Mouse (Mus musculus): ENCODE measurements at regions not wholly inside any gene's neighbourhood (a gene's known extent, or its start where the extent isn't known, plus 50 kb on each side); places are given as distances from the start of the nearest gene placed in this dataset.

DNA sequence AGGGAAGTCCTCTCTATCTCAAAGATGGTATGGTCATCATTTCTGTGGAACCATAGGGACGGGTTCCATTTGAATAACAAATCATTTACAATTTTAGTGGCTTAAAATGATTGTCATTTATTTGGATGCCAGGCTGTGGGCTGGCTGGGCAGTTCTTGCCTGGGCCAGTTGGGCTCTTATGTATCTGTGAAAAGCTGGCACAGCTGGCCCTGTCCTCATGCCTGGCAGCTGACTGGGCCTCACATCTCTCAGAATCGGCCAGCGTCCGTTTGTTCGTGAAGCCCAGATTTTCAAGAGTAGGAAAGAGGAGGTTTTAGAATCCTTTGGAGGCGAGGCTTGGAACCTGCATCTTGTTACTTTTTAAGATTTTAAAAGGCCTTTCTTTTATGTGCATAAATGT is 82.5 kb upstream of the Dlg1 start:
- no peaks in the 10 kb centered on the region for H3K9me3 ChIP-seq (replicated peaks; ENCODE audit: control insufficient read depth, insufficient read depth, low read length, poor library complexity, severe bottlenecking)
- no peaks in the 10 kb centered on the region for H3K36me3 ChIP-seq (ENCODE audit: control insufficient read depth, insufficient read depth, low read length, poor library complexity, severe bottlenecking)
- no peaks in the 10 kb centered on the region for H3K27me3 ChIP-seq (ENCODE audit: control insufficient read depth, insufficient read depth, low read length, poor library complexity, severe bottlenecking)
- H3K4me3 ChIP-seq (ENCODE audit: low read depth, low read length) = no peak overlapping the region
- no peak overlapping the region for H3K9ac ChIP-seq (ENCODE audit: low read depth, poor library complexity, severe bottlenecking)
- no peak for TF ChIP-seq CTCF (IDR thresholded peaks at IDR 0.05; ENCODE audit: low read depth, low read length)
- no peak for TF ChIP-seq POLR2A (IDR thresholded peaks at IDR 0.05; ENCODE audit: insufficient read depth, low read length)
- TF ChIP-seq EP300 (IDR thresholded peaks at IDR 0.05; ENCODE audit: insufficient read depth, low read depth, low read length) = no peak
- no peaks in the 10 kb centered on the region for H3K4me1 ChIP-seq (ENCODE audit: control insufficient read depth, insufficient read depth, low read length)
- no peak overlapping the region for H3K27ac ChIP-seq (ENCODE audit: insufficient read depth, low read length)

- no peak for TF ChIP-seq EP300 (IDR thresholded peaks at IDR 0.05; ENCODE audit: insufficient read depth, low read depth, low read length)
- no peak for TF ChIP-seq CTCF (IDR thresholded peaks at IDR 0.05; ENCODE audit: low read depth, low read length)
- no peak for TF ChIP-seq POLR2A (IDR thresholded peaks at IDR 0.05; ENCODE audit: insufficient read depth, low read length)
- Histone ChIP-seq H3K27me3 (ENCODE audit: control insufficient read depth, insufficient read depth, low read length, poor library complexity, severe bottlenecking) (no peaks in the 10 kb centered on the region), H3K9me3 (replicated peaks; ENCODE audit: control insufficient read depth, insufficient read depth, low read length, poor library complexity, severe bottlenecking) (no peaks in the 10 kb centered on the region), H3K4me3 (ENCODE audit: low read depth, low read length) (no peak overlapping the region), H3K36me3 (ENCODE audit: control insufficient read depth, insufficient read depth, low read length, poor library complexity, severe bottlenecking) (no peaks in the 10 kb centered on the region), H3K4me1 (ENCODE audit: control insufficient read depth, insufficient read depth, low read length) (no peaks in the 10 kb centered on the region), H3K9ac (ENCODE audit: low read depth, poor library complexity, severe bottlenecking) (no peak overlapping the region), H3K27ac (ENCODE audit: insufficient read depth, low read length) (no peak overlapping the region)
Measured at GRCm38 (mm10) chr16:31582885-31583284, 80.4 kb upstream of the Dlg1 start.

GRCm38 (mm10) chr16:31583627-31584026 is 79.6 kb upstream of the Dlg1 start:
- no peaks in the 10 kb centered on the region for H3K9me3 ChIP-seq (replicated peaks; ENCODE audit: control insufficient read depth, insufficient read depth, low read length, poor library complexity, severe bottlenecking)
- H3K27ac ChIP-seq (ENCODE audit: insufficient read depth, low read length) = no peak overlapping the region
- no peaks in the 10 kb centered on the region for H3K36me3 ChIP-seq (ENCODE audit: control insufficient read depth, insufficient read depth, low read length, poor library complexity, severe bottlenecking)
- H3K27me3 ChIP-seq (ENCODE audit: control insufficient read depth, insufficient read depth, low read length, poor library complexity, severe bottlenecking) = no peaks in the 10 kb centered on the region
- no peak overlapping the region for H3K4me3 ChIP-seq (ENCODE audit: low read depth, low read length)
- H3K9ac ChIP-seq (ENCODE audit: low read depth, poor library complexity, severe bottlenecking) = no peak overlapping the region
- no peaks in the 10 kb centered on the region for H3K4me1 ChIP-seq (ENCODE audit: control insufficient read depth, insufficient read depth, low read length)
- no peak for TF ChIP-seq POLR2A (IDR thresholded peaks at IDR 0.05; ENCODE audit: insufficient read depth, low read length)
- no peak for TF ChIP-seq CTCF (IDR thresholded peaks at IDR 0.05; ENCODE audit: low read depth, low read length)
- TF ChIP-seq EP300 (IDR thresholded peaks at IDR 0.05; ENCODE audit: insufficient read depth, low read depth, low read length) = no peak

DNA sequence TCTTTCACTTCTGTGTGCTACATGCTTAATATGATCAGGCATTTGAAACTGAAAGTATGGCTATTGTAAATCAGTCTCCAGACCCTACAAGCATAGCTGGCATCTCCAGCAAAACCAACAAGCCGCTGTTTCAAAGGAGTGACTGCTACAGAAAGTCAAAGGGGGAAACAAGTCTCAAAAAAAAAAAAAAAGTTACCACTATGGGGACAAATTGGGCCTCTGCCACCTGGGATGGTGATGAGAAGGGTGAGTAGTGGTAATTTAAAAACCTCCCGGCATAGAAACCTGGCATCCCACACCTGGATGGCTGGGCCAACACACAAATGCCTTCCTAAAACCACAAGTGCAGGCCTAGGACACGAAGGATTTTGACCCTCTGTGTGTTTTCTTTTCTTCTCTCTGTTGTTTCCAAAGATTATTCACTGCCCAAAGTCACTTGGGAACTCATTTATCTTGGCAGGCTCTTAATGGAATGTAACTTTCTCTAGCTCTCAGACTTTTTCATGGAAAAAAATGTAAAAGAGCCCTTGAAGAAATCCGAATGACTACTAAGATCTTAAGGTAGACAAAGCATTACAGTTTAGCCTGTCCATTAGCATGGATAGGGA is 78.9 kb upstream of the Dlg1 start:
- Histone ChIP-seq H3K27ac (ENCODE audit: insufficient read depth, low read length) (no peak overlapping the region), H3K27me3 (ENCODE audit: control insufficient read depth, insufficient read depth, low read length, poor library complexity, severe bottlenecking) (no peaks in the 10 kb centered on the region), H3K9ac (ENCODE audit: low read depth, poor library complexity, severe bottlenecking) (no peak overlapping the region), H3K4me1 (ENCODE audit: control insufficient read depth, insufficient read depth, low read length) (no peaks in the 10 kb centered on the region), H3K4me3 (ENCODE audit: low read depth, low read length) (no peak overlapping the region), H3K9me3 (replicated peaks; ENCODE audit: control insufficient read depth, insufficient read depth, low read length, poor library complexity, severe bottlenecking) (no peaks in the 10 kb centered on the region), H3K36me3 (ENCODE audit: control insufficient read depth, insufficient read depth, low read length, poor library complexity, severe bottlenecking) (no peaks in the 10 kb centered on the region)
- TF ChIP-seq EP300 (IDR thresholded peaks at IDR 0.05; ENCODE audit: insufficient read depth, low read depth, low read length) (no peak), POLR2A (IDR thresholded peaks at IDR 0.05; ENCODE audit: insufficient read depth, low read length) (no peak), CTCF (IDR thresholded peaks at IDR 0.05; ENCODE audit: low read depth, low read length) (no peak)

GRCm38 (mm10) chr16:31587036-31587435 is 76.2 kb upstream of the Dlg1 start:
- no peak overlapping the region for H3K9ac ChIP-seq (ENCODE audit: low read depth, poor library complexity, severe bottlenecking)
- H3K4me3 ChIP-seq (ENCODE audit: low read depth, low read length) = no peak overlapping the region
- H3K27ac ChIP-seq (ENCODE audit: insufficient read depth, low read length) = no peak overlapping the region
- no peaks in the 10 kb centered on the region for H3K9me3 ChIP-seq (replicated peaks; ENCODE audit: control insufficient read depth, insufficient read depth, low read length, poor library complexity, severe bottlenecking)
- peaks cover 1% of the 10 kb centered on the region for H3K4me1 ChIP-seq (ENCODE audit: control insufficient read depth, insufficient read depth, low read length)
- TF ChIP-seq EP300 (IDR thresholded peaks at IDR 0.05; ENCODE audit: insufficient read depth, low read depth, low read length) (no peak), POLR2A (IDR thresholded peaks at IDR 0.05; ENCODE audit: insufficient read depth, low read length) (no peak), CTCF (IDR thresholded peaks at IDR 0.05; ENCODE audit: low read depth, low read length) (no peak)
- no peaks in the 10 kb centered on the region for H3K27me3 ChIP-seq (ENCODE audit: control insufficient read depth, insufficient read depth, low read length, poor library complexity, severe bottlenecking)
- no peaks in the 10 kb centered on the region for H3K36me3 ChIP-seq (ENCODE audit: control insufficient read depth, insufficient read depth, low read length, poor library complexity, severe bottlenecking)

DNA sequence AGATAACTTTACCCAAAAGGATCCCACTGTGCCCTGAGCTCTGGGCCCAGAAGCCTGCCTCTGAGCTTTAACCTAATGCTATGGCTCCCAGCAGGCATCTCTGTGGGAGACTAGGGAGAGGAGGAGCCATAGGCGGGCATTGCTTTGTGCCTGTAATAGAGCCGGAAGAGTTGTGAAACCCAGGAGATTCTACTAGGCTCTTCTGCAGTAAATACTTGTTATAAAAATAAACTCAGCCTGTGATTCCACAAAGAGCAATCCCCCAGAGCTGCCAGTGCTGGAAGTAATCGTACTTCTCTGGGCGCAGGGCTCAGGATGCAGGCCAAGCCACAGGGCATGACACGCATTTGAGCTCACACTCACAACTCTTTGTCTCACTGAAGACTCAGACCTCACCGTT is 73.7 kb upstream of the Dlg1 start:
- TF ChIP-seq CTCF (IDR thresholded peaks at IDR 0.05; ENCODE audit: low read depth, low read length) = no peak
- TF ChIP-seq POLR2A (IDR thresholded peaks at IDR 0.05; ENCODE audit: insufficient read depth, low read length) = no peak
- no peak for TF ChIP-seq EP300 (IDR thresholded peaks at IDR 0.05; ENCODE audit: insufficient read depth, low read depth, low read length)
- no peak overlapping the region for H3K27ac ChIP-seq (ENCODE audit: insufficient read depth, low read length)
- H3K4me1 ChIP-seq (ENCODE audit: control insufficient read depth, insufficient read depth, low read length) = peaks cover 1% of the 10 kb centered on the region
- H3K9me3 ChIP-seq (replicated peaks; ENCODE audit: control insufficient read depth, insufficient read depth, low read length, poor library complexity, severe bottlenecking) = no peaks in the 10 kb centered on the region
- H3K4me3 ChIP-seq (ENCODE audit: low read depth, low read length) = no peak overlapping the region
- no peak overlapping the region for H3K9ac ChIP-seq (ENCODE audit: low read depth, poor library complexity, severe bottlenecking)
- H3K27me3 ChIP-seq (ENCODE audit: control insufficient read depth, insufficient read depth, low read length, poor library complexity, severe bottlenecking) = no peaks in the 10 kb centered on the region
- no peaks in the 10 kb centered on the region for H3K36me3 ChIP-seq (ENCODE audit: control insufficient read depth, insufficient read depth, low read length, poor library complexity, severe bottlenecking)

Data from ES-Bruce4 (cell line).